Mouse (Mus musculus) mesoderm, embryonic 11.5 days (tissue): Measurements from ENCODE around the gene Stac3.
A peak's percentile ranks its signal among the peaks of the same experiment; 100 is the strongest.

ENCODE experiments used
- DNase-seq: peaks from one replicate; pipeline ENCODE4 v3.0.0-alpha.2; 2012; ENCODE audit warnings: low read depth, low spot score

Stac3 gene

DNA sequence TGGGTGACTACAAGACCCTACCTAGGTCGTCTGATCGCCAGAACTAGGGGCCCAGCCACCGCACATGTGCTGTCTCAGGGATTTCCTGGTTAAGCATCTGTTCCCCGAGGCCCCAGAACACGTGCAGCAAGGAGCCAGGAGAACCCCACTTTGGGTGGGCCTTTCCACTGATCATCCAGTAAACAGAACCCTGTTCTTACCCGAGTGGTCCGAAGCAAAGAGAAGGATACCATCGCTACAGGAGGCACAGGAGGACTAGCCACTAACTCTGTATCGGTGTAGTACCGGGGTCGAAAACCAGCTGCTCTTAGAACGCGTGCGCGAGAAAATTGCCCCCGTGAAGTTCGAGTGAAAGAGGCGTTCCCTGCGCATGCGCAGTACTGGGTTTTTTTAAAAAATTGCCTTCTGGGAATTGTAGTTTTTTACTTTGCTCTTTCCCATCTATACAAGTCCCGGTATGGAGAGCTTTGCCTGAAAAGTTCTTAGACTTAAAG, 20.6 kb downstream of the Stac3 start, which contains the start of gene Shmt2:
Shmt2 (minus strand) TSS at position 357 of the 494 bp plus-strand sequence.
- peak; percentile 97 for DNase-seq

DNA sequence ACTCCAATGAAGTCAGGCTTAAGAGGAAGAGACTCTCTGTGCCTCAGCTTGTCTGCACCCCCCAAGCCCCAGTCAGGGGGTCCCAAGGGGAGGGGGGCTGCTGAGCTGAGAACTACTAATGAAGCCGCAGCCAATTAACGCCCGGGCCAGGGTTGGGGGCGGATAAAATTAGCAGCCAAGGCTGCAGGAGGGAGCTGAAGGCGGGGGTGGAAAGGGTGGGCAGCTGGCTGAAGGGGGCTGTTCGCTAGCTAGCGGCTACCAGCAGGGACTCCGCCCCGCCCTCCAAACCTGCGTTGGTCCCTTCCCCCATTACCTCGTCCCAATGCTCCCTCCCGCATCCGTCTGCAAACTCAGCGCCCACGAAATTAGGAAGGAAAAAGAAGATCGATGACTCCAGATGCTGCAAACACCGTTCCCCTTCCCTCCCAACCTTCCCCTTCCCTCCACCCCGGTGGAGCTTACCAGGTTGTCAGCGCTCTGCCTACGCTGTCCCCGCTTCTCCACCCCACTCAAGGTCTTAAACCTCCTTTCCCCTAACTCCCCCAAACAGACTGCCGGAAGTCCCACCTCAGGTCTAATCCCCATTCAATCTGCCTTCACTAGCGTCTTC, 23.3 kb downstream of the Stac3 start:
- no peak for DNase-seq

DNA sequence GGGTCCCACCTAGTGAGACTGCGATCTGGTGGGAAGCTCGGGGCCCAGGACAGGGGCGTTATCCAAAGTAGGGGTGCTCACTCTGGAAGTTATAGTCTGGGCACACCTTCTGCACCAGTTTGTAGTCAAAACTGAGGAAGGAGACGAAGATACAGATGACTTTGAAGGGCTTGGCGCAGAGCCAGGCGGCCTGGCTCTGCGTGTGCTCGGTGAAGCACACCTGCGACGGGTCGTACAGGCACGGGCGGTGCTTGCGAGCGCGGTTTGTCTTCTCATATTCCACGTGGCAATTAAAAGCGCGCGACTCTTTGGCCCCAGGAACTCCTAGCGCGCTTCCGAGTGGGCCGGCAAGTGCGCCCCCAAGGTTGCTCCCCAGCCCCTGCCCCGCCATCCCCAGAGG, 24.6 kb downstream of the Stac3 start:
- no peak for DNase-seq

- DNase-seq: peak; percentile 68
Observed at GRCm38 (mm10) chr10:127526681-127527080, 25.2 kb downstream of the Stac3 start.

- no peak for DNase-seq
Observed at GRCm38 (mm10) chr10:127527481-127527880, 26.0 kb downstream of the Stac3 start.

DNA sequence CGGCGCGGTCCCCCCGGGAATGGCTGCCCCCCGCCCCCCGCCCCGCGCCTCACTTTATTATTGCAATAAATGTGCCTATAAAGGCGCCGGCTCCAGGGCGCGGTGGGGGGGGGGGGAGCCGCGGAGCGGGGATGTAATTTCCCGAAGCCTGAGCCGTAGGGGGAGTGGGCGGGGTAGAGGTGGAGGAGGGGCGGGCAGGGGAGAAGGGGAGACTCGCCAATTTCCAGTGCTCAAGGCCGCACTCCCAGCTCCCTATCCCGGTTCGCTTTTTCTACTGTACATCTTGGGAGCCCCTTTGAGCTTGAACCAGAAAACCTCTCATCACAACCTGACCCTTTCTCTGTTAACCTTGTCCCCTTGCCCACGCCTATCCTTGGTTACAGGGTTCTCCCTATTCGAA, 29.5 kb downstream of the Stac3 start:
- DNase-seq: no peak

DNA sequence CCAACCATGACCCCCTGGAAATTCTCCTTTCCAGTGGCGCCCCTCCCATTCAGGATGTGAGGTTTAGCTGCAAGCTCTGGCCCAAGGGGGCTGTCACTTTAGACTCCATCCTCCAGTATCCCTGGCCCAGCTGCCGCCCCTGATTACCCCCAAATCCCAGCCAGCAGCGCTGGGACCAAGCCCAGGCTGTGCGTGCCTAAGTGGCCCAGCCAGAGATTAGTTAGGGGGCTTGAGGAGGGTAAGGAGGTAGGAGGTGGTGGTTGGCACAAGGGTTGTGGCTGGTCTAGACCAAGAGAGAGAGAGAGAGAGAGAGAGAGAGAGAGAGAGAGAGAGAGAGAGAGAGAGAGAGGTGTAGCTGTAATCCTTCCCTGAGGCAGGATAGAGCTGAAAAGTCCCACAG, 30.1 kb downstream of the Stac3 start:
- no peak for DNase-seq

DNA sequence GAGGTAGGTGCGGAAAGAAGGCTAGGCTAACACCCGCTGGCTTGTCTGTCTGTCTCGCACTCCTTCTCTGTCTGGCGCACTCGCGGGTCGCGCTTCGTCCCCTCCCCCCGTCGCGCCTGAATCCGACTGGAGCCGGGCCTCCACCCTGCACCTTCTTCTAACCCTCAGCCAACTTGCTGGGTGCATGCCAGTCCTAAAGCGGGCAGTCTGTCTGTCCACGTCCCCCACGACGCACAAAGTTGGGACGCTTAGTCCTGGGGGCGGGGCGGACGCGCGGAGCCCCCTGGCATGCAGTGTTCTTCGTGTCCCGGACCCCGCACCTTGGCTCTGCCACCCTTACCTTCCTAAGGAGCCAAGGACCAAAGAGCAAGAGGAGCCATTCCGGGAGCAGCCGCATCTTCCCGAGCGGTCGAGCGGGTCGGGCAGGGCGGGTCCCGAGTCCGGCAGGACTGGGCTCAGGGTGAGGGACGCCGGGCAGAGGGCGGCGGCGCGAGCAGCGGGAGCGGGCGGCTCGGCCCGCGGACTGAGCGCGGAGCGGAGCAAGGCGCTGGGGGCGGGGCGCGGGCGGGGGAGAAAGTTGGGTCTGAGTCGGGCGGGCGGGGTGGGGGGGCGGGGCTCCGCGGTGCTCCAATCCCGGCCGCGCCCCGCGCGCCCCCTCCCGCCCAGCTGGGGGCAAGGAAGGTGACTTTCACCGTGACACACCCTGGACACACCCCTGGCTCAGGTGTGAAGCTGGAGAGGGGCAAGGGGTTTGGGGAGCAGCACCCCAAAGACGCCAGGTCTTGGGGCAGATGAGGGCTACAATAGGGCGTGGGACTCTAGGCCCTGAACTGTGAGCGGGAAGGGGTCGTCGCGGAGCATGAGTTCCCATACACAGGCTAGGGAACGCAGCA, 32.8 kb downstream of the Stac3 start, which contains the start of gene Nxph4:
Nxph4 (minus strand) TSS at position 524 of the 893 bp plus-strand sequence.
- DNase-seq: no peak

DNA sequence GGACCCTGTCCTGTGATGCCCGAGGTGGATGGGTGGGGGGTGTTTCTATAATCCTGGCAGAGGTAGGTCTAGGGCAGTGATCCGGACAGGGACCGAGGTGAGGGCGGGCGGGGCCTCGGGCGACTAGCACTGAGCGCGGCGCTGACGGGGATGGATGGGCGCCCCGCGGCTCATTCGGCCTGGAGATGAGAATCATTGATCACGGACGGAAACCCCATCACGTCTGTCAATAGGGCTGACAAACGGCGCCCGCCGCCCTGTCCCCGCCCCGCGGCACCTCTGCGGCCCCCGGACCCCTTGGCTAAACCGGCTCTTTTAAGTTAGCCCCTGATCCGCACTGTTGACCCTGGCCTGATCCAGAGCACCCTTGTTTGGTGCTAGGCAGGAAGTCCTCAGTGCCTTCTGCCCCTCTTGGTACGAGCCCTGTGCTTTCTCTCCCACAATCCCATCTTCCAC, 33.5 kb downstream of the Stac3 start:
- DNase-seq: no peak

- peak; percentile 75 for DNase-seq
Observed at GRCm38 (mm10) chr10:127536586-127537314, 35.3 kb downstream of the Stac3 start.

DNA sequence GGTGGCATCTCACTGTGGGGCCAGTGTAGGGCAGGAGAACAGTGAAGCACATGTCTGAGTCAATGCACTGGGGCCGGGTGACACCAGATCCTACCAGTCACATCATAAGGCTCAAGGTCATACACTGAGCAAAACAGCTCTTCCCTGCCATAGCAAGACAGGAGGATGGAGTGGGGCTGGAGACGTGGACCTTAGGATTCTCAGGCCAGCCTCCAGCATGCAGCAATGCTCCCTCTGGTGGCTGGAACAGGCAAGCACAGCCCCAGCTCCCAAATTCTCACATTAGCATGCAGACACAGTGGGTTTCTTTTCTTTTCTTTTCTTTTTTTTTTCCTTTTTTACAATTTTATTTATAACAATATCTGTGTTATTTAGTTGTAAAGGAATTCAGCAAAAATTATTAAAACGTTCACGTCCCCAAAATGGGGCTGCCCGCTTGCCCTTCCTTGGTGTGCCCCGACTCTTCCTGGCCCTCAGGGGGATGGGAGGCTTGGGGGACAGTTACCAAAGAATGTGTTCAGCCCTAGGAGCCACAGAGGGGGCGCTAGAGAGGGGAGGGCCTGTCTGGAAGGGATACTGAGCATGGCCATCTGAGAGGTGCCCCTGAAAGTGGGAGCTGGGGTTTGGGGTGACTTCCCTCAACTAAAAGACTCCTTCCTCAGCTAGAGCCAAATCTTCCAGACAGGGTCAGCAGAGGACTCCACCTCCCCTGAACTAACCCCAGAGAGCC, 36.5 kb downstream of the Stac3 start:
- peak; percentile 83 for DNase-seq

- DNase-seq: no peak
Observed at GRCm38 (mm10) chr10:127541510-127541909, 40.0 kb downstream of the Stac3 start.

DNA sequence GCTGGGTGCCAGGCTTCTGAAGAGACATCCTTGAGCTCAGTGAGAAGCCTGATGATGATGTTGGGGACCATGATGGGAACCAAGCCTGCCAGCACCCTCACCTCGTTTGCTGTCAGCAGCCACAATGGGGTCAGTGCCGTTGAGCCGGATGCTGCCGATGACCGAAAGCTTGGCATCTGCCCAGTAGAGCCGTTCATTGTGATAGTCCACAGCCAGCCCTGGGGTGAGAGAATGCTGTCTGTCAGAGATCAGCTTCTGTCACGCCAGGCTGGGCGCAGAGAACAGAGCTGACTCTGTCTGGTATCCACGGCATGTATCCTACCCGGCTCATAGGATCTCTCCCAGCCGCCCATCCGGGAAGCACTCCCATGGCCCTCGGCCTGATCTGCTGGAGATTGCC, 40.6 kb downstream of the Stac3 start:
- DNase-seq: no peak

DNA sequence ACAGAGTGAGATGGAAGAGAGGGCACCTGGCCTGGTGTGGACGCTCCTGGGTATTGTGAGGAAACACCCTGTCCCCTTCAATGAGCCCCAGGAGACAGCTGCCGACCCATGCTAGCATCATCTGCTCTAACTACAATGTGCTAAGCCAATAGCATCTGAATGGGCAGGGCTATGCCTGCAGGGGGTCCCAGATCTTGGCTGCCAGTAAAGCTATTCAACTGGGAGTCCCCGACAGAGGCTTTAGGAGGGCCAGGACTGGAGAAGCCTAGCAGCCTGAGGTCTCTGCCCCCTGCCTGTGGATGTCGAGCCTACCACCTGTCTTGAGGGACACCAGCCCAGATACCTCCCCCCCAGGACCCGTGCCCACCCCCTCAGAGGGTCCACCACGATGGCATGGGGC, 41.2 kb downstream of the Stac3 start:
- DNase-seq: no peak

GRCm38 (mm10) chr10:127543916-127544315, 42.4 kb downstream of the Stac3 start:
- no peak for DNase-seq

DNA sequence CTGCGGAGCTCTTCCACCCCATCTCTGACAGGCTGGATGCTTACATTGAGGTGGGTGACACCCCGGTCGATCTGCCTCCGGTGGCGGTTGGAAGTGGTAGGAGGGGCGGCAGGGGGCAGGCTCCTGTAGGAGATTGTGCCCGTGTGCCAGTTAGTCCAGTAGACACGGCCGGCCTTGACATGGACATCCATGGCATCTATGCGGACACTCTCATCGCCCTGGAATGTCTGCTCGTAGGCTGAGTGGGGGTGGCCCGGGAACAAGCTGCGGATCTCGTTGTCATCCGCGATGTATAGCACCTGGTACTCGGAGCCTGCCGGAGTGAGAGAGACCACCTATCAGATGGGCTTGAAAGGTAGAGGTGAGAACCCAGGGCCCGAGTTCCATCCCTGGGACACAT, 42.9 kb downstream of the Stac3 start:
- no peak for DNase-seq

- DNase-seq: no peak
Observed at GRCm38 (mm10) chr10:127546505-127546904, 45.0 kb downstream of the Stac3 start.

DNA sequence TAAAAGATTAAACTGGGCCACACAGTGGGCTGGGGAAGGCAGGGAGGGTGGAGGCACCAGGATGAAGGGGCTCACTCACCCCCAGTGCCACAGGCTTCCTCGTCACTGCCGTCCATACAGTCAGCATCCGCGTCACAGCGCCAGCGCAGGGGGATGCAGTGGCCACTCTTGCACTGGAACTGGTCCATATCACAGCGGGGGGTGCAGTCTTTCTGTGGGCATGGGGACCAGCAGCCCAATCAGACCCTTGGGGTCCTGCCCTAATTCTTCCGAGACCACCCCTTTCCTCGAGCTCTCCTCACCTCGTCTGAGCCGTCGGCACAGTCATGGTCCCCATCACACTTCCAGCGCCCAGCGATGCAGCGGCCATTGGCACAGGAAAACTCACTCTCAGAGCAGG, 46.8 kb downstream of the Stac3 start:
- no peak for DNase-seq

DNA sequence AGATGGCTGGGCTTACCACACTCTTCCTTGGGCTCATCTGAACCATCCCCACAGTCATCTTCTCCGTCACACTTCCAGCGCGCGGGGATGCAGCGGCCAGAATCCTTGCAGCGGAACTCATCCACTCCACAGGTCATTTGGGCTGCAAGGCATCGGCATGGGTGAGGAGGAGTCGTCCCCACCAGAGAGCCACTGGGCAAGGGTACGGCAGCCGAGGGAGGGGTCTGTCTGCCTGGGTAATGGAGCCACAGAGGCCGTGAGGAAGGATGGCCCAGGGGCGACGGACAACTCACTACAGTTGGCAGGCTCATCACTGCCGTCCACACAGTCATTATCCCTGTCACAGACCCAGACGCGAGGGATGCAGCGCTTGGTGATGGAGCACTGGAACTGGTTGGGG, 48.4 kb downstream of the Stac3 start:
- no peak for DNase-seq

DNA sequence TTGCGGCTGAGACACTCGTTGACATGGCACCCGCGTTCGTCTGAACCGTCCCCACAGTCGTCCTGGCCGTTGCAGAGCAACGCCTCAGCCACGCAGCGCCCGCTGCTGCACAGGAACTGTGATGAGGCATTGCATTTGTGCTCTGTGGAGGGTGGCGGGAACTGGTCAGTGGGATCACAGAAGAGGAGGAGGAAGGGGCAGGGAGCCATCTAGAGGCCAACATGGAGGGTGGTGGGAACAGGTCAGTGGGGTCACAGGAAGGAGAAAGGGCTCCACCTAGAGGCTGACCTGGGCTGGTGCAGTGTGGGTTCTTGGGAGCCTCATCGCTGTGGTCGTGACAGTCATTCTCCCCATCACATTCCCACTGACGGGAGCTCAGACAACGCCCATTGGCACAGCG, 54.2 kb downstream of the Stac3 start:
- DNase-seq: peak; percentile 58

- DNase-seq: no peak
Observed at GRCm38 (mm10) chr10:127557397-127557796, 55.9 kb downstream of the Stac3 start.
